Mouse (Mus musculus) layer of hippocampus, adult 11-12 months (tissue): Measurements from ENCODE around the gene C77080.
A peak's percentile ranks its signal among the peaks of the same experiment; 100 is the strongest.

Experiments used
- DNase-seq: peaks from one replicate; pipeline ENCODE4 v3.0.0; 2022; ENCODE audit warnings: low spot score

C77080 gene

DNA sequence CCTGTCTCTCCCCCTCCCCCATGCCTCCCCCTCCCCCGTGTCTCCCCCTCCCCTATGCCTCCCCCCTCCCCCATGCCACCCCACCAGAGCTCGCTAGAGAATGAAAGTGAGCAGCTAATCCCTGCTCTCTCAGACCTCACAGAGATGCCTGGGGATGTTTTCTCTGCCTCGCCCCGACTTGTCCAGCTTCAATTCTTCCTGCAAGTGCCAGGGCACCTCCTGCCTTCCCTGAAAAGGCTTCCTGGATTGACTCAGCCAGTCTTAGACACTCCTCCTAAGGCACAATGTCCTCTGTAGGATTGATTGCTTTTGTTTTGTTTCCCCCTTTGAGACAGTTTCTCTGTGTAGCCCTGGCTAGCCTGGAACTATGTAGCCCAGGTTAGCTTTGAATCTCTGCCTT lies at the start of gene C77080:
Gene C77080 (minus strand): TSS at position 209 of the 400 bp plus-strand sequence.
- no peak for DNase-seq

GRCm38 (mm10) chr4:129307936-129308335 lies 46.7 kb upstream of the C77080 start:
- DNase-seq, result no peak

DNA sequence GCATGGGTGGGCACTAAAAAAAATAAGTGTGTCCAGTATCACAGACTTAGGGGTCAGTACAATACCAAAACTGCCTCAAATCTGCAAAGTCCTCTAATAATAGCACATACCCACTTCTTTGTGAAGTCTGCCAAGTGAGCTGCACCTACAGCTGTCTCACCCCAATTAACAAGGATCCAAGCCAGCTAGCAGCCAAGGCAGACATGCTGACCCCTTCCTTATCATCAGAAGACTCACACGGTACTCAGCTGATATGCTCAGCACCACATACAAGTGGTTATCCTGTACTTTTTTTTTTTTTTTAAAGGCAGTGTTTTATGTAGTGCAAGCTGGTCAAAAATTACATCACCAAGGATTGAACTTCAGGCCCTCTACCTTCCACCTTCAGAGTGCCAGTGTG lies 43.1 kb upstream of the C77080 start:
- no peak for DNase-seq

- DNase-seq, result no peak
Measured at GRCm38 (mm10) chr4:129303816-129304215, 42.6 kb upstream of the C77080 start.

- no peak for DNase-seq
Measured at GRCm38 (mm10) chr4:129303401-129303800, 42.2 kb upstream of the C77080 start.

- DNase-seq, result no peak
Measured at GRCm38 (mm10) chr4:129299121-129299520, 37.9 kb upstream of the C77080 start.

GRCm38 (mm10) chr4:129297724-129298123 lies 36.5 kb upstream of the C77080 start:
- no peak for DNase-seq

DNA sequence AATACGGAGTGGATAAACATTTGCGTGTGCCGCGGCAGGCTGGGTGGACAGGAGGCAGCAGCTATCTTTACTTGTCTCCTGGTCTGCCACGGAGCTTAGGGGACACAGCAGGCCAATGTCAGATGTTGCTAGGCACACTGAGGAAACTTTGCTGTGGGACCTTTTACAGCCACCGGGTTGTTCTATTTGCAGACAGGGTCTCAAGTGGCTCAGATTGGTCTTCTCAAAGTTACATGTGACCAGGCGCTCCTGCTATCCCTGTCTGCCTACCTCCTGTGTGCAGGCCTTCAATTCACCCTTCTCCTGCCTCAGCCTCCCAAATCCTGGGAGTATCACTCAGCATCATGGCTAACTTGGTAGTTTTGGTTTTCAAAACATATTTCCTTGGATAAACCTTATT lies 34.9 kb upstream of the C77080 start:
- no peak for DNase-seq

GRCm38 (mm10) chr4:129295188-129295587 lies 34.0 kb upstream of the C77080 start:
- no peak for DNase-seq

DNA sequence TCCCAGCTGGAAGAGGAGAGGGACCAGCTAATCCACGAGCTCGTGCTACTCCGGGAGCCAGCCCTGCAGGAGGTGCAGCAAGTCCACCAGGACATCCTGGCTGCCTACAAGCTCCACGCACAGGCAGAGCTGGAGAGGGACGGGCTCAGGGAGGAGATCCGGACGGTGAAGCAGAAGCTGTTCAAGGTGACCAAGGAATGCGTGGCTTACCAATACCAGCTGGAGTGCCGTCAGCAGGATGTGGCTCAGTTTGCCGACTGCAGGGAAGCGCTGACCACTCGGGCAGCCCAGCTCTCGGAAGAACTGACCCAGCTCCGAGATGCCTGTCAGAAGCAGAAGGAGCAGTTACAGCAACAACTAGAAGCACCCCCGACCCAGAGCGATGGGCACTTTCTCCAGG lies 32.5 kb upstream of the C77080 start:
- no peak for DNase-seq

GRCm38 (mm10) chr4:129292831-129293230 lies 31.6 kb upstream of the C77080 start:
- DNase-seq, result no peak

GRCm38 (mm10) chr4:129289671-129290070 lies 28.5 kb upstream of the C77080 start:
- no peak for DNase-seq

DNA sequence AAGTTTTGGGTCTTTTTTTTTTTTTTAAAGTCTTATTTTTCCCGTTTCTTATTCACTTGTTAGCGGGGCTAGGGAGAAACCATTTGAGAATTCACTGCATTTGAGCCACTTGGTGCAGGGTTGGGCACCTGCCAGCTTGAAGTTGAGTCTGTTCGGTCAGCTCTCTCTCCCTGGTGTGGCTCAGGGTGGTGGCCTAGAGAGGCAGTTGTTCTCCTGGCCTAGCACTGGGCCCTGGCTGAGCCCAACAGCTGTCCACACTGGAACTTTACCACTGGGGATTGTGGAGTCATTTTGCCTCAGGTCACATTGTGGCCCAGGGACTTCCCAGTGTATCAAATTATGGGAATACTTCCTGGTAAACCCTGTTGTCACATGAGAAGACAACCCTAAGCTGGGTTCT lies 26.9 kb upstream of the C77080 start:
- no peak for DNase-seq

DNA sequence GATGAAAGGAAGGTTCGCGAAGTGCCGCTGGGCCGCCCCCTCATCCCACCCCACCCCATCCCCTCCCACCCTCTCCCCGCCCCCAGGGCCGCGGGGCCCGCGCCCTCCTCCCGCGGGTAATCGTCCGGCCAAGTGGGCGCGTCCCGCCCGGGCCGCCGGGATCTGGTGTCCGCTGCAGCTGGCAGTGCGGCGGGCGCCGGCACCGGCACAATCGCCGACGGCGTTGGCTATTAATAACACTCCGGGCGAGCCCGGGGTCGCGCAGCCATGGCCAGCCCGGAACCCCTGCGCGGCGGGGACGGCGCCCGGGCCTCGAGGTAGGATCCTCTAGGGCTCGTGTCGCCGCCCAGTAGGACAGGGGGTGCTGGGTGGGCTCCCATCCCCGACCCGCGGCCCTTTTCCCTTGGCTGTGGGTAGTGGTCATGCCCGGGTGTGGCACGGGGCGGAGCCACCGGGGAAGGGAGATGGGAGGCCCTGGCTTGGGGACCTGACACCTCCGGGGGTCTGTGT lies 26.3 kb upstream of the C77080 start, which contains the start of gene Sync:
Gene Sync (plus strand): TSS at position 146 of the 510 bp plus-strand sequence.
- DNase-seq, result no peak

DNA sequence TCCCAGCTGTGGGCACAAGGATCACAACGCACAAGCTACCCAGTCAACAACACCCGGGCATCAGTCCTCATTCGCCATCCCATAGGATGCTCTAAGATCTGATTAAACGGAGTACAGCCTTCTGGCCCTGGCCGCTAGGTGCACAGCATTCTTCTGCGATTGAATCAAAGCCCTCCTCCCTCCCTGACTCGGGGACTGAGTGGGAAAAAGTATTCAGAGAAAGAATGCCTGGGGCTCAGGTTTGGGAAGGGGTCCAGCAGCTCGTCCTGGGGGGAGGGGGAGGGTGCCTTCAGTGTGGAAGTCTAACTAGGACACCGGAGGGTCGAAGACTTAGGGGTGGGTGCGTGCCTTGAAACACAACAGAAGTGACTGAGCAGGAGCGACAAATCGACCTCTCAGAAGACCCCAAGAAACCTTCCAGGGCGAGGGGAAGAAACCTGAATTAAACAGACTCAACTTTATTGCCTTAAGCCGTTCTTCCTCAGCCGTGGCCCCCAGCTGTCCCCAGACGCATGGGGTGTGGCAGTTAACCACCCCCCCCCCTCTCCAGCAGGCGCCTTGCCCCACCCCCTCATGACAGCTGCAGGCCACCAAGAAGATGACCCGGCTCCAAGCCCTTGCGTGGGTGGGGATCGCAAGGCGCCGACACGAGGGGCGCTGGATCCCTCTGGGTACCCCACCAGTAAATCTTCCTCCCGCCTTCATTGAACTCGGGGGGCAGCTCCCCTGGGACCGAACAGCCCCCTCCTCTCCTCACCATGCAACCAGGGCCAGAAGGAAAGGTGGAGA lies 25.7 kb upstream of the C77080 start:
- DNase-seq, result no peak

GRCm38 (mm10) chr4:129286001-129286682 lies 24.9 kb upstream of the C77080 start:
- DNase-seq, result no peak

DNA sequence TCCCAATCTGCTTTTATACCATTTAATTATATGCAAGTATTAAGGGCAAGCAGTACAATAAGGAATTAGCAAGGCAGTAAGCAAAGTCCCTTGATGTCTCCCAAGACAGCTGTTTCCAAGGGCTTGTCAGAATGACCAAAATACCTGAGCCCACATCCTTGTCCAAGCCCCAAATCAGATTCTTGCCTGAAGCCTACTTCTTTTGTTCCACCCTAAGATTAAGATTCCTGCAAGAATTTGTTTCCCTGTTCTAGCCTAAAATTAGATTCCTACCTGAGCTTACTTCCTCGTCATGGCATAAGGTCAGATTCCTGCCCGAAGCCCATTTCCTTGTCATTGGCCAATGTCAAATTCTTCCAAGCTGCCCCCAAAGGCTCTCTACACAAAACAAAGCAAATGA lies 23.5 kb upstream of the C77080 start:
- no peak for DNase-seq

DNA sequence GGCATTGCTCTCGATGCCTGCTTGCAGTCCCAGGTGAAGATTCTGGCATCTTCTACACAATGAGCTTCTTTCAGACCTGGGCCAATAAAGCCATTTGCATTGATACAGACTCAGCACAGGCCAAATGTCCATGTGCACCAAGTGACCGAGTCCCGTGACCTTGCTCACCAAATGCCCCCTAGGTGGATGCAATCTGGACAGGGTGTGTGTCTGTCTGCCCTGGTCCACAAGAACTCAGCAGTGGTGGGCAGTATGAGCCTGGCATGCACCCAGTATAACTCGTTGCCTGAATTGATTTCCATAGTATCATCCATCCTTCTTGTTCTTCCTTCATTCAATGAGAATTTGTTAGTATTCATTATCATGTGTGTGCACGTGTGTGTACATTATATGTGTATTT lies 22.0 kb upstream of the C77080 start:
- no peak for DNase-seq

DNA sequence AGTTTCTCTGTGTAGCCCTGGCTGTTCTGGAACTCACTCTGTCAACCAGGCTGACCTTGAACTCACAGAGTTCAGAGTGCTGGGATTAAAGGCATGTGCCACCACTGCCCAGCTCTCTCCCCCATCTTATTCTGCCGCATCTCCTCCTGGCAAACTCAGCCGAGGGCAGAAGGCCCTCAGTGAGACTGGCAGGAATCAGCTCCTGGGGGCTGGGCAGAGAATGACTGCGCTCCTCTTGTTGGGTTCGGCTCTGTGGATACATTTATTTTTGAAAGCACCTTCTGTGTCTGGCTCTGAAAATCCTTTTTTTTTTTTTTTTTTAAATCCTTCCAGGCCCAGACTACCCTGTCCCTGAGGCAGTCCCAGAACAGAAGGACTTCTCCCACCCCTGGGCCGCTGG lies 21.6 kb upstream of the C77080 start:
- no peak for DNase-seq

DNA sequence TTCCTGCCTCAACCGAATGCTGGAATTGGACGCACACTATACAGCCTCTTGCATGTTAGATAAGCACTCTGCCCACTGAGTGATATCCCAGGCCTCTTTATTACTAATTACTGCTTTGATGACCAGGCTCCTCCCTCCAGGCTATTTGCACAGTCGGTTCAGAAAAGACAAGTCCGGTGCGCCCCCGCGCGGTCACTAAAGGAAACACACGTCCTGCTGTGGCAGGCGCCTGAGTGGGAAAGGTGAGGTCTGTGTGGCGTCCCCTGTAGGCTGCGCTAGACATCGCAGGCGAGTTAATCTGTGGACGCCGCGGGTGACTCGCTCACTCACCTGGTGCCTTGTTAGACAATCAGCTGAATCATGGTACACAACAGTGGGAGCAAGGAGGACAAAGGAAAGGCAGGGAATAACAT lies 15.3 kb upstream of the C77080 start:
- DNase-seq, result peak; percentile 97

DNA sequence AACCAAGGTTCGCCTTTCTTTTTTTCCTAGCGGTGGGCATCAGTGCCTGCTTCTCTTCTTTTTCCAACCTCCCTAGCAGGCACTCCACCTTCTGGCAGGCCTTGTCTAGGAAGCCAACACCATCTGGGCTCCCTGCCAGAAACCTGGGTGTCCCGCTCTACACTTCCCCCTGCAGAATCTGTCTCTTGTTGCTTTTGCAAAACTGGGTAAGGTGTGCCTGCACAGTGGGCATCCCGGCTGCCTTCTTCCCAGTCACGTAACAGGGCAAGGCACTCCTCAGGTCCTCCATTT lies 11.5 kb upstream of the C77080 start:
- DNase-seq, result no peak

DNA sequence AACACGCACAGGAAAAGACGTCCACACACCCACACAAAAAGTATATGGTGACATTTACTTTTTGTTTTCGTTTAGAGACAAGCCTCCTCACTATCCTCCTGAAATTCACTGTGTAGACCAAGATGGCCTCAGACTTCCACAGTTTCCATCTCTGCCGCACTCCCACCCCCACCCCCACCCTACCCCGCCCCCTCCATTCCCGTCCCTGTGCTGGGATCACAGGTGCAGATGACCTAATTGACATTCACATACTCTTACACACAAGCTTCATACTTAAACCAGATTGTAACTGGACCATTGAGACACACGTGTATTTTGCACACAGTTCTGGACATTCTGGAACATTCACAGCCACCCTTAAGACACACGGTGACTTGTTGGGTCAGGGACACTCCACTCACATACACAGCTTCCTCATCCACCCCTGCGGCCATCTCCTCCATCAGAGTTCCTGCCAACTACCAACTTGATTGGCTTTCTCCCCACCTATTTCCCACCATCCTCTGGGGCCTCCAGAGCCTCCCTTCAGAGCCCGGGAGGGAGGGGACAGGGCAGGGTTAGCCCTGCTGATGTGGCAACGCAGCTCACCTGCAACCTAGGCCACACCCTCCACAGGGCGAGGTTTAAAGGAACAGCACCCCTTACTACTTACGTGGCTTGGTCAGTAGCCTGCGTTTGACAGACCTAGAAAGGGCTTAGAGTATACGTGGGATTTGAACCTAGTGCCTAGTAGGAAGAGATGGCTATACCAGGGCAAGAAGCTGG lies 11.0 kb upstream of the C77080 start:
- no peak for DNase-seq

DNA sequence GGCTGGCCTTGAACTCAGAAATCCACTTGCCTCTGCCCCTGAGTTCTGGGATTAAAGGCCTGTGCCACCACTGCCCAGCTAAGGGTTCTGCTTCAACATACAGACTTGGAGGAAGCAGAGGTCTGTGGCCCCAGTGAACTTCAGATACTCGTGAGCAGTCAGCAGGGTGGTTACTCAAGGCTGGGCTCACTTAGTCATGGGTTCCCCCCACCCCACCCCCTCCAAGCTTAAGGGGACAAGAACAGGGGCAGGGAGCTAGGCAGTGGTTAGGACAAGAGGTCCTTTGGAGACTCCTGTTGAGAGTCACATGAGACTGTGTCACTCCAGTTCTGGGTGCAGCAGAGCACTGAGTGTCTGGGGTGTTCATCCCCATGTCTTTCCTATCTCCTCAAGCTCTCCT lies 7.5 kb upstream of the C77080 start:
- no peak for DNase-seq
